Mouse (Mus musculus) limb, embryonic 12.5 days (tissue): ENCODE results near the gene Scnn1b. TPM values are rescaled to one million over a fixed set of nuclear protein-coding genes. Genes with fewer than 3 reads are reported as not detected.

Experiments used
- ATAC-seq: fragments of 200-750 bp; cut with Nextera tagmentation; 2 replicates; pipeline ENCODE4 v1.8.0; 2017; ENCODE audit warnings: low read depth, moderate TSS enrichment; ENCODE audit not compliant: insufficient number of reproducible peaks, insufficient read depth, low FRiP score, low TSS enrichment
- H3K27ac ChIP-seq: fragments of 300-500 bp; sonication (generic); 2 replicates; pipeline ENCODE4 v1.5.1; 2016; ENCODE audit warnings: mild to moderate bottlenecking, moderate library complexity
- H3K27me3 ChIP-seq: fragments of 300-500 bp; sonication (generic); 2 replicates; pipeline ENCODE4 v1.6.1; 2016; ENCODE audit warnings: mild to moderate bottlenecking, moderate library complexity
- H3K36me3 ChIP-seq: fragments of 300-500 bp; sonication (generic); 2 replicates; pipeline ENCODE4 v1.6.1; 2016; ENCODE audit warnings: mild to moderate bottlenecking, moderate library complexity
- H3K4me1 ChIP-seq: fragments of 300-500 bp; sonication (generic); replicated peaks from 2 replicates; pipeline ENCODE4 v1.6.1; 2016
- H3K4me2 ChIP-seq: fragments of 300-500 bp; sonication (generic); 2 replicates; pipeline ENCODE4 v1.6.1; 2016; ENCODE audit warnings: mild to moderate bottlenecking, moderate library complexity
- H3K4me3 ChIP-seq: fragments of 300-500 bp; sonication (generic); replicated peaks from 2 replicates; pipeline ENCODE4 v1.5.1; 2016; ENCODE audit warnings: mild to moderate bottlenecking
- H3K9ac ChIP-seq: fragments of 300-500 bp; sonication (generic); replicated peaks from 2 replicates; pipeline ENCODE4 v1.6.1; 2016; ENCODE audit warnings: mild to moderate bottlenecking, moderate library complexity
- H3K9me3 ChIP-seq: fragments of 300-500 bp; sonication (generic); 2 replicates; pipeline ENCODE4 v1.6.1; 2016; ENCODE audit warnings: mild to moderate bottlenecking, moderate library complexity
- WGBS: fragments of 180-500 bp; shearing (Covaris S2); methylation state at CpG from one replicate; pipeline ENCODE4 v1.1.7; 2016; 5-methylcytosine and 5-hydroxymethylcytosine counted together
- polyA plus RNA-seq: library from polyadenylated mRNA; unstranded; fragments of >200 nt; fragmentation: Nextera tagmentation; extraction: Ambion mirVana; gene quantifications from 2 replicates; pipeline ENCODE4 v1.2.1, GENCODE M21; 2016

The Scnn1b gene
- polyA plus RNA-seq, 1 experiment from 2014 or later, result not detected

GRCm38 (mm10) chr7:121871631-121872030, 6.8 kb downstream of the Scnn1b start:
- H3K4me1 ChIP-seq, result peaks cover 8% of the 10 kb centered on the region
- no peak overlapping the region for H3K9ac ChIP-seq
- 71% methylated on average over 3 of the region's 3 CpGs for WGBS
- no peak for ATAC-seq
- no peak overlapping the region for H3K4me3 ChIP-seq
- no peaks in the 10 kb centered on the region for H3K36me3 ChIP-seq
- no peak overlapping the region for H3K4me2 ChIP-seq
- no peaks in the 10 kb centered on the region for H3K9me3 ChIP-seq
- no peak overlapping the region for H3K27ac ChIP-seq
- peaks cover 13% of the 10 kb centered on the region for H3K27me3 ChIP-seq

- H3K4me3 ChIP-seq, result no peak overlapping the region
- H3K4me1 ChIP-seq, result peaks cover 8% of the 10 kb centered on the region
- WGBS, result 37% methylated on average over 3 of the region's 3 CpGs
- no peaks in the 10 kb centered on the region for H3K36me3 ChIP-seq
- no peaks in the 10 kb centered on the region for H3K9me3 ChIP-seq
- H3K27me3 ChIP-seq, result no peaks in the 10 kb centered on the region
- H3K9ac ChIP-seq, result no peak overlapping the region
- no peak overlapping the region for H3K27ac ChIP-seq
- H3K4me2 ChIP-seq, result no peak overlapping the region
- no peak for ATAC-seq
These were observed 9.2 kb downstream of the Scnn1b start for GRCm38 (mm10) chr7:121873998-121874397.

GRCm38 (mm10) chr7:121874784-121875183, 9.9 kb downstream of the Scnn1b start:
- Histone ChIP-seq H3K27ac (no peak overlapping the region), H3K4me2 (no peak overlapping the region), H3K9ac (no peak overlapping the region), H3K9me3 (no peaks in the 10 kb centered on the region), H3K4me1 (peaks cover 8% of the 10 kb centered on the region), H3K27me3 (no peaks in the 10 kb centered on the region), H3K4me3 (no peak overlapping the region), H3K36me3 (no peaks in the 10 kb centered on the region)
- no peak for ATAC-seq
- 85% methylated on average over 7 of the region's 7 CpGs for WGBS

GRCm38 (mm10) chr7:121880246-121880645, 15.4 kb downstream of the Scnn1b start:
- WGBS, result 87% methylated on average over 4 of the region's 4 CpGs
- Histone ChIP-seq H3K36me3 (no peaks in the 10 kb centered on the region), H3K4me1 (no peaks in the 10 kb centered on the region), H3K27ac (no peak overlapping the region), H3K9me3 (no peaks in the 10 kb centered on the region), H3K4me2 (no peak overlapping the region), H3K4me3 (no peak overlapping the region), H3K27me3 (no peaks in the 10 kb centered on the region), H3K9ac (no peak overlapping the region)
- ATAC-seq, result no peak

- Histone ChIP-seq H3K4me1 (no peaks in the 10 kb centered on the region), H3K36me3 (no peaks in the 10 kb centered on the region), H3K9me3 (peaks cover 4% of the 10 kb centered on the region; the same call in 1 of the 2 replicates), H3K27ac (no peak overlapping the region), H3K4me3 (no peak overlapping the region), H3K9ac (no peak overlapping the region), H3K4me2 (no peak overlapping the region), H3K27me3 (no peaks in the 10 kb centered on the region)
- no peak for ATAC-seq
- 84% methylated on average over 13 of the region's 13 CpGs for WGBS
These were observed 26.0 kb downstream of the Scnn1b start for GRCm38 (mm10) chr7:121890636-121891360.

GRCm38 (mm10) chr7:121896689-121897088, 31.9 kb downstream of the Scnn1b start:
- no peak overlapping the region for H3K27ac ChIP-seq
- H3K9ac ChIP-seq, result no peak overlapping the region
- no peak overlapping the region for H3K4me2 ChIP-seq
- H3K36me3 ChIP-seq, result no peaks in the 10 kb centered on the region
- peaks cover 2% of the 10 kb centered on the region; the same call in 1 of the 2 replicates for H3K9me3 ChIP-seq
- 66% methylated on average over 6 of the region's 6 CpGs for WGBS
- no peak for ATAC-seq
- 0 out of 2 replicates have a peak, but pooled peaks cover 6% of the 10 kb centered on the region for H3K27me3 ChIP-seq
- H3K4me3 ChIP-seq, result no peak overlapping the region
- H3K4me1 ChIP-seq, result no peaks in the 10 kb centered on the region

GRCm38 (mm10) chr7:121899311-121899710, 34.5 kb downstream of the Scnn1b start:
- ATAC-seq, result no peak
- H3K27me3 ChIP-seq, result 0 out of 2 replicates have a peak, but pooled peaks cover 6% of the 10 kb centered on the region
- H3K9ac ChIP-seq, result no peak overlapping the region
- H3K9me3 ChIP-seq, result no peaks in the 10 kb centered on the region
- 0 out of 2 replicates have a peak overlapping the region, but pooled peaks have one; percentile 3 for H3K4me3 ChIP-seq
- peak overlapping the region; percentile 42 for H3K4me2 ChIP-seq
- H3K4me1 ChIP-seq, result no peaks in the 10 kb centered on the region
- WGBS, result 12% methylated on average over 14 of the region's 14 CpGs
- no peaks in the 10 kb centered on the region for H3K36me3 ChIP-seq
- no peak overlapping the region for H3K27ac ChIP-seq

- Histone ChIP-seq H3K27ac (no peak overlapping the region), H3K9ac (no peak overlapping the region), H3K36me3 (no peaks in the 10 kb centered on the region), H3K27me3 (0 out of 2 replicates have a peak, but pooled peaks cover 6% of the 10 kb centered on the region), H3K4me1 (no peaks in the 10 kb centered on the region), H3K9me3 (no peaks in the 10 kb centered on the region), H3K4me2 (peak overlapping the region; percentile 42), H3K4me3 (0 out of 2 replicates have a peak overlapping the region, but pooled peaks have one; percentile 3)
- no peak for ATAC-seq
- WGBS, result 17% methylated on average over 7 of the region's 7 CpGs
These were observed 35.1 kb downstream of the Scnn1b start for GRCm38 (mm10) chr7:121899940-121900339.

- Histone ChIP-seq H3K27me3 (0 out of 2 replicates have a peak, but pooled peaks cover 6% of the 10 kb centered on the region), H3K4me3 (no peak overlapping the region), H3K4me2 (no peak overlapping the region), H3K9ac (no peak overlapping the region), H3K4me1 (no peaks in the 10 kb centered on the region), H3K36me3 (no peaks in the 10 kb centered on the region), H3K9me3 (no peaks in the 10 kb centered on the region), H3K27ac (no peak overlapping the region)
- 57% methylated on average over 8 of the region's 8 CpGs for WGBS
- no peak for ATAC-seq
These were observed 38.0 kb downstream of the Scnn1b start for GRCm38 (mm10) chr7:121902757-121903411.

GRCm38 (mm10) chr7:121906879-121907278, 42.0 kb downstream of the Scnn1b start:
- H3K9ac ChIP-seq, result no peak overlapping the region
- no peaks in the 10 kb centered on the region for H3K4me1 ChIP-seq
- ATAC-seq, result no peak
- no peaks in the 10 kb centered on the region for H3K36me3 ChIP-seq
- no peak overlapping the region for H3K4me2 ChIP-seq
- WGBS, result 81% methylated on average over 4 of the region's 4 CpGs
- no peaks in the 10 kb centered on the region for H3K27me3 ChIP-seq
- no peak overlapping the region for H3K4me3 ChIP-seq
- no peaks in the 10 kb centered on the region for H3K9me3 ChIP-seq
- H3K27ac ChIP-seq, result no peak overlapping the region

GRCm38 (mm10) chr7:121912250-121912649, 47.4 kb downstream of the Scnn1b start:
- Histone ChIP-seq H3K4me3 (no peak overlapping the region), H3K36me3 (no peaks in the 10 kb centered on the region), H3K9me3 (no peaks in the 10 kb centered on the region), H3K4me1 (no peaks in the 10 kb centered on the region), H3K9ac (no peak overlapping the region), H3K27ac (no peak overlapping the region), H3K27me3 (no peaks in the 10 kb centered on the region), H3K4me2 (no peak overlapping the region)
- 70% methylated on average over 8 of the region's 8 CpGs for WGBS
- no peak for ATAC-seq
